Mouse (Mus musculus) heart, embryonic 14.5 days (tissue): Measurements from ENCODE around the gene BC049715. TPM values are rescaled to one million over a fixed set of nuclear protein-coding genes. Genes with fewer than 3 reads are reported as not detected.

Experiments
- ATAC-seq: fragments of 200-750 bp; cut with Nextera tagmentation; 2 replicates; pipeline ENCODE4 v1.8.0; 2017; ENCODE audit warnings: low read depth, moderate TSS enrichment; ENCODE audit not compliant: insufficient number of reproducible peaks, insufficient read depth, low FRiP score
- H3K27ac ChIP-seq, 2 experiments: fragments of 200-500 bp in 1 of 2; fragments of 300-500 bp in 1 of 2; sonication (generic) in 1 of 2; replicated peaks in 1 of 2; 2 replicates each; pipeline ENCODE4 v1.5.1; 2012 to 2014; ENCODE audit warnings: low read depth in 2 of 2, low read length in 2 of 2, control low read depth in 1 of 2, mild to moderate bottlenecking in 1 of 2, mixed read lengths in 1 of 2; ENCODE audit not compliant: control insufficient read depth in 1 of 2, insufficient read depth in 1 of 2
- H3K27me3 ChIP-seq: fragments of 300-500 bp; sonication (generic); 2 replicates; pipeline ENCODE4 v1.6.1; 2014; ENCODE audit warnings: mild to moderate bottlenecking, low read length, control low read depth; ENCODE audit not compliant: control insufficient read depth, insufficient read depth
- H3K36me3 ChIP-seq: fragments of 300-500 bp; sonication (generic); 2 replicates; pipeline ENCODE4 v1.6.1; 2014; ENCODE audit warnings: mild to moderate bottlenecking, control low read depth, low read length, mixed read lengths; ENCODE audit not compliant: control insufficient read depth, insufficient read depth
- H3K4me1 ChIP-seq, 2 experiments: fragments of 200-500 bp in 1 of 2; fragments of 300-500 bp in 1 of 2; sonication (generic) in 1 of 2; 2 replicates each; pipeline ENCODE4 v1.6.1; 2012 to 2014; ENCODE audit warnings: low read length in 2 of 2, control low read depth in 1 of 2, mixed read lengths in 1 of 2; ENCODE audit not compliant: control insufficient read depth in 2 of 2, insufficient read depth in 2 of 2
- H3K4me2 ChIP-seq: fragments of 300-500 bp; sonication (generic); 2 replicates; pipeline ENCODE4 v1.6.1; 2014; ENCODE audit warnings: mild to moderate bottlenecking, low read length
- H3K4me3 ChIP-seq, 2 experiments: fragments of 200-500 bp in 1 of 2; fragments of 300-500 bp in 1 of 2; sonication (generic) in 1 of 2; 2 replicates each; pipeline ENCODE4 v1.5.1; 2012 to 2014; ENCODE audit warnings: low read length in 2 of 2, mild to moderate bottlenecking in 2 of 2, control low read depth in 1 of 2, low read depth in 1 of 2, moderate library complexity in 1 of 2; ENCODE audit not compliant: control insufficient read depth in 1 of 2, insufficient read depth in 1 of 2
- H3K9ac ChIP-seq: fragments of 300-500 bp; sonication (generic); 2 replicates; pipeline ENCODE4 v1.6.1; 2014; ENCODE audit warnings: mild to moderate bottlenecking, low read length
- H3K9me3 ChIP-seq: fragments of 300-500 bp; sonication (generic); 2 replicates; pipeline ENCODE4 v1.6.1; 2016; ENCODE audit warnings: low read length, control low read depth; ENCODE audit not compliant: control insufficient read depth
- WGBS: fragments of 180-500 bp; shearing (Covaris S2); extraction: QIAGEN DNeasy Blood & Tissue Kit; methylation state at CpG from one replicate; pipeline ENCODE4 v1.1.7; 2014; 5-methylcytosine and 5-hydroxymethylcytosine counted together
- polyA plus RNA-seq: library from polyadenylated mRNA; unstranded; fragments of >200 nt; fragmentation: Nextera tagmentation; extraction: Ambion mirVana; gene quantifications from 2 replicates; pipeline ENCODE4 v1.2.1, GENCODE M21; 2014

BC049715 gene
- polyA plus RNA-seq, 1 experiment from 2014 or later, result 2.3 TPM

DNA sequence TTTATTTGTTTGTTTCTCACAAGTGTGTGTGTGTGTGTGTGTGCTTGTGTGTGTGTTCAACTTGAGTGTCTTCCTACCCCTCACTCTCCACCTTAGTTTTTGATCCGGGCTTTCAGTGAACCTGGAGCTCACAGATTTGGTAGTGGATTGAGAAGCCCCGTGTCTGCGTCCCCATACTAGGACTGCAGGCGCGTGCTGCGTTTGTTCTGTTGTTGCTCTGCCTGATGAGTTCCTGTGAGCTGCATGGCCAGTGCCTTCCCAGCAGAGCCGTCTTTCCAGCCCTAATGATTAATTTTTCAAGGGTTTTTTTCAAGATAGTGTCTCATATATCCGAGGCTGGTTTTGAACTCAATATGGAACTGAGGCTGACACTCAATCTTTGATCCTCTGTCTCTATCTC, 31.0 kb downstream of the BC049715 start:
- H3K36me3 ChIP-seq, result no peaks in the 10 kb centered on the region
- WGBS, result 36% methylated on average over 8 of the region's 8 CpGs
- peaks cover 31 to 44% of the 10 kb centered on the region in 2 experiments for H3K4me1 ChIP-seq
- peak overlapping the region; percentile 48 to 93 for H3K27ac ChIP-seq
- H3K4me3 ChIP-seq, result 0 out of 4 replicates have a peak overlapping the region, but pooled peaks of 1 of the 2 experiments have one; percentile 38
- H3K9ac ChIP-seq, result peak overlapping the region; percentile 22; the same call in 1 of the 2 replicates
- H3K27me3 ChIP-seq, result no peaks in the 10 kb centered on the region
- ATAC-seq, result no peak
- no peaks in the 10 kb centered on the region for H3K9me3 ChIP-seq
- peak overlapping the region; percentile 65 for H3K4me2 ChIP-seq

- no peak for ATAC-seq
- no peaks in the 10 kb centered on the region for H3K9me3 ChIP-seq
- H3K36me3 ChIP-seq, result no peaks in the 10 kb centered on the region
- H3K4me1 ChIP-seq, result peaks cover 22 to 42% of the 10 kb centered on the region in 2 experiments
- 34% methylated on average over 9 of the region's 9 CpGs for WGBS
- H3K4me3 ChIP-seq, result no peak overlapping the region
- peak overlapping the region; percentile 42 for H3K9ac ChIP-seq
- H3K4me2 ChIP-seq, result 0 out of 2 replicates have a peak overlapping the region, but pooled peaks have one; percentile 34
- H3K27me3 ChIP-seq, result no peaks in the 10 kb centered on the region
- peak overlapping the region; percentile 12 to 43; a peak in 2 of 4 replicates for H3K27ac ChIP-seq
Measured at GRCm38 (mm10) chr6:136861020-136861419, 33.6 kb downstream of the BC049715 start.

DNA sequence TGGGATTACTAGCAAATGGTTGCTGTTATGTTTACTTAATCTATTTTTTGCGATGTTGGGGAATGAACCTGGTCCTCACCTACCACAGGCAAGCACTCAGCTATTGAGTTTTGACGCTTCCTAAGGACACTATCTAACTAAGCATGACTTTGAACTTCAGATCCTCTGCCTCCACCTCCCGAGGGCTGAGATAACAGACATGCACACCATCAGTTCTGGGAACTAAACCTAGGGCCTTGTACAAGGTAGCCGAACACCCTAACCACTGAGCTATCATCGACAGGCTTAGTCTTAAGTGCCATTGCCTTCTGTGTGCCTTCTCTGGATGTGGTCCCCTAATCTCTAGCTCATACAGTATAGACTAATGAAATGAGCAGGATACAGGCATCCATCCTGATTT, 37.9 kb downstream of the BC049715 start:
- Histone ChIP-seq H3K27ac (no peak overlapping the region), H3K9me3 (no peaks in the 10 kb centered on the region), H3K4me3 (no peak overlapping the region), H3K36me3 (no peaks in the 10 kb centered on the region), H3K4me2 (no peak overlapping the region), H3K27me3 (no peaks in the 10 kb centered on the region), H3K9ac (no peak overlapping the region), H3K4me1 (peaks cover 0 to 5% of the 10 kb centered on the region in 2 experiments; a peak in 3 of 4 replicates)
- 76% methylated on average over 5 of the region's 5 CpGs for WGBS
- ATAC-seq, result no peak

- no peak for ATAC-seq
Measured at GRCm38 (mm10) chr6:136866150-136866549, 38.7 kb downstream of the BC049715 start.

DNA sequence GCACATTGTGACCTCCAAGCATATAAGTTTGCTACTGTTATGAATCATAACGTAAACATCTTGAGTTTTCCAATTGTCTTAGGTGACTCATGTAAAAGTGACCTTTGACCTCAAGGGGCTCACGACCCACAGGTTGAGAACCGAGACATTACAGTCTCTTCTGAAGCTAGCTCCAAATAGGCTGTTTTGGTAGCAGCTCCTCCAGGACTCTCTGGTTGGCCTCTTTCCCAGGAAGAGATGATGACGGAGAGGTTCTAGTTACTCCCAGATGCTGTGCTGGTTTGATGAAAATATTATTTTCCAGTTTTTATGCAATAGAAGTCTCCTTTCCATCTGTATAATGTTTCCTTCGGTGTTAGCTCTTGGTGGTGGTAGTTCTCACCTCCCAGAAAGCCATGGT, 41.5 kb downstream of the BC049715 start:
- Histone ChIP-seq H3K4me3 (no peak overlapping the region), H3K9ac (no peak overlapping the region), H3K27ac (no peak overlapping the region), H3K4me1 (peaks cover 0 to 3% of the 10 kb centered on the region in 2 experiments; a peak in 2 of 4 replicates), H3K36me3 (peaks cover 7% of the 10 kb centered on the region; the same call in 1 of the 2 replicates), H3K27me3 (no peaks in the 10 kb centered on the region), H3K9me3 (no peaks in the 10 kb centered on the region), H3K4me2 (no peak overlapping the region)
- 75% methylated on average over 5 of the region's 5 CpGs for WGBS
- no peak for ATAC-seq

More at GRCm38 (mm10) chr6:136866150-136866549, 38.7 kb downstream of the BC049715 start:
- no peaks in the 10 kb centered on the region for H3K9me3 ChIP-seq
- no peak overlapping the region for H3K4me2 ChIP-seq
- no peak overlapping the region for H3K4me3 ChIP-seq
- no peaks in the 10 kb centered on the region; a peak in 1 of 4 replicates for H3K4me1 ChIP-seq
- H3K27ac ChIP-seq, result no peak overlapping the region
- no peak overlapping the region for H3K9ac ChIP-seq
- WGBS, result 86% methylated on average over 4 of the region's 4 CpGs
- H3K36me3 ChIP-seq, result no peaks in the 10 kb centered on the region
- no peaks in the 10 kb centered on the region for H3K27me3 ChIP-seq

DNA sequence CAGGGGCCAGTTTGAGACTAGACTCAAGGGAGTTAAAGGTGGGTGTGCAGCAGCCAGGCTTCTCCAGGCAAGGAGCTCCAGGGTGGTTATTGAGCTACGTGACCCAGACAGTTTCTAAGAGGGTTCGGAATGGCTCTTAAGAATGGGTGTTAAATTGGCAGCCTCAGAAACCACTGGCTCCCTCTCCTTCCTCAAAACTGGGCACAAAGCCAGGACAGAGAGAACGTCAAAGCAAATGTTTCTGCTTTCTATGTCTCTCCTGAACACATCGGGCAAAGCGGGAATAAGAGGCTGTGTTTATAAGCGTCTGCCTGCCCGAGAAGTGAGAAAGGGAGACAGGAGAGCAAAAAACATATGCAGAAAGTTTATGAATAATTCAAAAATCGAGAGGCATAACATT, 47.2 kb downstream of the BC049715 start:
- H3K27ac ChIP-seq, result peak overlapping the region; percentile 66 to 68
- WGBS, result 15% methylated on average over 8 of the region's 8 CpGs
- H3K4me3 ChIP-seq, result peak overlapping the region; percentile 37 to 51
- H3K36me3 ChIP-seq, result peaks cover 7% of the 10 kb centered on the region; the same call in 1 of the 2 replicates
- H3K9ac ChIP-seq, result peak overlapping the region; percentile 67
- H3K9me3 ChIP-seq, result no peaks in the 10 kb centered on the region
- no peaks in the 10 kb centered on the region for H3K27me3 ChIP-seq
- H3K4me2 ChIP-seq, result peak overlapping the region; percentile 58
- peaks cover 9 to 17% of the 10 kb centered on the region in 2 experiments for H3K4me1 ChIP-seq
- ATAC-seq, result no peak

DNA sequence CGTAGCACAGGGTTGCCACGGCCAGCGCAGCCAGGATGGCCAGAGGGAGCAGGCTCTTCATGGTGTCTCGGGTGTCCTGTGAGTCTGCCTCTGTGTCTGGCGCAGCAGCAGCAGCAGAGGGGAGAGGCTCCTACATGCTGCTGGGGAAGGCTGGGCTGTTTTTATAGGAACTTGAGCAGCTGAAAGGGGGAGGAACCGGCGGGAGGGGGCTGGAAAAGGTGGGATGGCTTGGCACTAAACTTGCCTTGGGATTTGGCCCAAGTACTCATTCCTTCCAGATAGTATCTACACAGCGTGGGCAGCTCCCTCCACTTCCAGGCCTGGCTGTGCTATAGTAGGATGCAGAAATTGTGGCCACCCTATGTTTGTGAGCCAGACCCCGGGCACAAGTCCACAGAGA, 48.2 kb downstream of the BC049715 start, which contains the start of gene Mgp:
TSS of gene Mgp (minus strand) at position 154 of the 400 bp plus-strand sequence.
- Histone ChIP-seq H3K9me3 (no peaks in the 10 kb centered on the region), H3K4me2 (peak within 1 kb of the TSS; percentile 58), H3K4me3 (peak within 1 kb of the TSS; percentile 37 to 51), H3K27ac (peak within 1 kb of the TSS; percentile 66 to 68), H3K4me1 (peaks cover 9 to 17% of the 10 kb centered on the region in 2 experiments), H3K9ac (peak within 1 kb of the TSS; percentile 67), H3K36me3 (peaks cover 7% of the 10 kb centered on the region; the same call in 1 of the 2 replicates), H3K27me3 (no peaks in the 10 kb centered on the region)
- 19% methylated on average over 9 of the region's 9 CpGs for WGBS
- peak; percentile 72 for ATAC-seq

DNA sequence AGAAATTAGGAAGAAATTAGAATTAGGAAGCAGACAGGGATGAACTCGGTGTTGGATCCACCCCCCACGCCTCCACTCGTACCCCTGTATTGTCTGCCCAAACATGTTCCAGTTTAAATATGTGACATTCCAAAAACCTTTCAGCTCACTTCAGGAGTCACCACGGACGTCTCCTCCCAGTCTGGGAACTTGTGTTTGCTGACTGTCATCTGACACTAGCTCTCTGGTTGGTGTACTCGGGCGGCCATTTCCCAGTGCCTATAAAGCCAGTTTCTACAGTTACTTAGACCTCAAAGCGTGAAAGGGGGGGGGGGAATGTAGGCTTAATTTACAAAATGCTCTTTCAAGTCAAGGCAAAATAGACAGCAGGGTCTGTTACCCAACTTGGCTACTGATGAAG, 54.3 kb downstream of the BC049715 start:
- Histone ChIP-seq H3K4me3 (no peak overlapping the region), H3K4me2 (no peak overlapping the region), H3K36me3 (no peaks in the 10 kb centered on the region), H3K9me3 (no peaks in the 10 kb centered on the region), H3K27ac (no peak overlapping the region), H3K27me3 (no peaks in the 10 kb centered on the region), H3K9ac (no peak overlapping the region), H3K4me1 (no peaks in the 10 kb centered on the region)
- 59% methylated on average over 8 of the region's 8 CpGs for WGBS
- ATAC-seq, result no peak
